ENCODE assay signal across 8 mouse cellular contexts in genomic region chr13:90967422-90967821, GRCm38 (mm10). TPM values are rescaled to one million over a fixed set of nuclear protein-coding genes. Genes with fewer than 3 reads are reported as not detected.
A peak's percentile ranks its signal among the peaks of the same experiment; 100 is the strongest.
DNase-seq lines count a peak whose midpoint lies in the region; TF ChIP-seq lines count a peak whose summit lies in the region.

No protein-coding gene starts in this region.

- intact Hi-C loops in heart, postnatal 14 days (cut with DNase I), result loop anchor here (5.0 to 10.0 kb wide), 3 partner anchors 125 to 727 kb away; no protein-coding TSS in a partner anchor

- peak; percentile 34 to 38 for DNase-seq in CD8-positive naive resting alpha-beta T cell, adult 2 months (ENCODE audit: low read depth in 2 of 2, low spot score in 2 of 2)
- DNase-seq in fibroblast of lung, adult 2 months (ENCODE audit: low read depth), result peak; percentile 64
- DNase-seq in heart, postnatal 14 days, result peak; percentile 78 to 85
- peak; percentile 89 to 91 for DNase-seq in kidney, postnatal 4 days
- DNase-seq in lung, adult 18-20 months, result peak; percentile 54 to 63
- DNase-seq in testis, postnatal 14 days (ENCODE audit: low spot score), result peak; percentile 32

- no peaks in the 10 kb centered on the region for H3K4me1 ChIP-seq in bone marrow macrophage, adult 2 months (ENCODE audit: control insufficient read depth, insufficient read depth, low read length)
- H3K4me1 ChIP-seq in olfactory bulb, adult 2 months (ENCODE audit: control insufficient read depth, insufficient read depth, low read length), result peaks cover 6% of the 10 kb centered on the region

- no peak overlapping the region for H3K27ac ChIP-seq in bone marrow macrophage, adult 2 months (ENCODE audit: insufficient read depth, low read depth, low read length)
- H3K27ac ChIP-seq in olfactory bulb, adult 2 months (ENCODE audit: insufficient read depth, low read depth, low read length), result no peak overlapping the region

- H3K4me3 ChIP-seq in bone marrow macrophage, adult 2 months (ENCODE audit: insufficient read depth, low read length), result no peak overlapping the region
- no peak overlapping the region for H3K4me3 ChIP-seq in olfactory bulb, adult 2 months (ENCODE audit: insufficient read depth, low read depth, low read length)

- 10% methylated on average over 4 of the region's 4 CpGs for WGBS in olfactory bulb, adult 2 months

- no peak for TF ChIP-seq POLR2A in bone marrow macrophage, adult 2 months (IDR thresholded peaks at IDR 0.05; ENCODE audit: borderline replicate concordance, low read depth, low read length)
- TF ChIP-seq POLR2A in olfactory bulb, adult 2 months (IDR thresholded peaks at IDR 0.05; ENCODE audit: insufficient read depth, low read depth, low read length), result no peak

- peak; percentile 85 for TF ChIP-seq CTCF in bone marrow macrophage, adult 2 months (IDR thresholded peaks at IDR 0.05; ENCODE audit: low read depth, low read length)
- TF ChIP-seq CTCF in olfactory bulb, adult 2 months (IDR thresholded peaks at IDR 0.05; ENCODE audit: insufficient read depth, low read depth, low read length), result peak; percentile 52; the same call in 1 of the 2 replicates

RNA-seq across cellular contexts. Expression of gene Rps23, which starts 44.7 kb away (rescaled TPM):
- 640 and 687 TPM in 2 replicates for polyA plus RNA-seq in bone marrow macrophage, adult 2 months (2012; ENCODE audit: insufficient read depth, insufficient read length, missing spikeins)
- 100 to 1,000 TPM; 165 to 185 TPM for total RNA-seq in heart, postnatal 14 days (2021)
- 542 TPM in 1 of 2 replicates, not detected in the other for polyA plus RNA-seq in olfactory bulb, adult 2 months (2012; ENCODE audit: insufficient read depth, insufficient read length, low replicate concordance, missing spikeins)

Comparison
In these comparisons a context has a peak if more than half of its experiments do, and no peak if none do; other contexts are left out.
1. DNase-seq: peak in every context shown above with its lines; median percentile 90 in kidney, postnatal 4 days; 82 in heart, postnatal 14 days; 64 in fibroblast of lung, adult 2 months; 58 in lung, adult 18-20 months; 36 in CD8-positive naive resting alpha-beta T cell, adult 2 months; 32 in testis, postnatal 14 days.